ENCODE assay signal across 25 mouse cellular contexts in the genomic region with DNA sequence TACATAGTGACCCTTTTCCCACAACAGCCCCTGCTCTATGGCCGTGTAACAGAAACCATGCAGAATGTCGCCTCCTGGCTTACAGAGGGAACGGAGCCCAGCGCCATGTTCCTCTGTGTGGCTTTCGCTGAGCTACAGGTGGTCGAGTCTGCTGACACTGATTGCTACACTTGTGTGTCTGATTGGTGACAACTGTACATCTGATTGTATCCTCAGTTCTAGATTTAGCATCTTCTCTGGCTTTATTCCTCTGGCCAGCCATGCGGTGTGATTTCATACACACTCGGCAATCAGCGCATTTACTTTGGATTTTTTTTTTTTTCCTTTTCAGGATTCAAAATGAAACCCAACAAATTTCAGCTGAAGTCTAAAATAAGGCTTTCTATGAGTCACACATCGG.
DNase-seq lines count a peak whose midpoint lies in the region; ATAC-seq and TF ChIP-seq lines count a peak whose summit lies in the region.
"Had no signal": no experiment of that assay in that cellular context is flagged by ENCODE, and none has a peak within 500 bp of the region (broad histone marks: within the 10 kb centered on the region; RNA-seq: fewer than 3 reads in every experiment).

No protein-coding gene starts in this region.

- intact Hi-C loops in left cerebral cortex, postnatal 36 days (cut with DNase I), result loop anchor here (2.0 kb wide), 1 partner anchor 35 kb away; no protein-coding TSS in a partner anchor

- no peaks in the 10 kb centered on the region for H3K9me3 ChIP-seq in heart, embryonic 10.5 days
- H3K9me3 ChIP-seq in CH12.LX (replicated peaks; ENCODE audit: low read length), result no peaks in the 10 kb centered on the region
- no peaks in the 10 kb centered on the region for H3K9me3 ChIP-seq in forebrain, embryonic 13.5 days (replicated peaks)
- H3K9me3 ChIP-seq: forebrain, embryonic 10.5 days; heart, embryonic 12.5 days; hindbrain, embryonic 10.5 days; kidney, embryonic 15.5 days; limb, embryonic 10.5 days; liver, embryonic 15.5 days; neural tube, embryonic 15.5 days had no signal

- no peak; the same call in 1 of the 2 replicates for TF ChIP-seq EP300 in CH12.LX (IDR thresholded peaks at IDR 0.05; ENCODE audit: low read length)

- ATAC-seq in monocyte, adult 5-6 weeks (replicated peaks; ENCODE audit: insufficient number of reproducible peaks, low FRiP score, low TSS enrichment, poor library complexity, severe bottlenecking), result no peak
- ATAC-seq in forebrain, embryonic 13.5 days, result no peak
- ATAC-seq: CD4-positive, CD25-positive, alpha-beta regulatory T cell, adult 4 months; intestine, postnatal 0 days; midbrain, embryonic 16.5 days had no signal

- peak in 1 of 2 experiments; percentile 13; a peak in 1 of 4 replicates for TF ChIP-seq CTCF in CH12.LX (conservative IDR thresholded peaks at IDR 0.05 in 1 of 2, IDR thresholded peaks at IDR 0.05 in 1 of 2; ENCODE audit: low read depth in 2 of 2, low read length in 2 of 2)

- no peak overlapping the region for H3K9ac ChIP-seq in CH12.LX (ENCODE audit: insufficient read depth, low read depth)
- no peak overlapping the region for H3K9ac ChIP-seq in forebrain, embryonic 13.5 days
- H3K9ac ChIP-seq: heart, embryonic 12.5 days; kidney, embryonic 15.5 days; liver, embryonic 15.5 days; neural tube, embryonic 15.5 days had no signal

- H3K4me1 ChIP-seq in heart, embryonic 10.5 days, result no peaks in the 10 kb centered on the region
- H3K4me1 ChIP-seq in CH12.LX (ENCODE audit: control insufficient read depth in 1 of 2, insufficient read depth in 2 of 2), result peaks cover 0 to 10% of the 10 kb centered on the region in 2 experiments; a peak in 2 of 4 replicates
- H3K4me1 ChIP-seq in forebrain, embryonic 13.5 days, result peaks cover 9% of the 10 kb centered on the region; the same call in 1 of the 2 replicates
- H3K4me1 ChIP-seq: heart, embryonic 12.5 days; kidney, embryonic 15.5 days; limb, embryonic 10.5 days; liver, embryonic 15.5 days; neural tube, embryonic 15.5 days had no signal

- no peaks in the 10 kb centered on the region for H3K36me3 ChIP-seq in heart, embryonic 10.5 days
- no peaks in the 10 kb centered on the region for H3K36me3 ChIP-seq in CH12.LX (replicated peaks in 1 of 2; ENCODE audit: control insufficient read depth in 1 of 2, insufficient read depth in 1 of 2, low read length in 1 of 2)
- H3K36me3 ChIP-seq in forebrain, embryonic 13.5 days (ENCODE audit: poor library complexity, severe bottlenecking), result no peaks in the 10 kb centered on the region
- H3K36me3 ChIP-seq: forebrain, embryonic 10.5 days; heart, embryonic 12.5 days; hindbrain, embryonic 10.5 days; kidney, embryonic 15.5 days; limb, embryonic 10.5 days; liver, embryonic 15.5 days; neural tube, embryonic 15.5 days had no signal

- TF ChIP-seq POLR2A in CH12.LX (IDR thresholded peaks at IDR 0.05; ENCODE audit: low read depth, low read length), result no peak

- no peak overlapping the region for H3K27ac ChIP-seq in heart, embryonic 10.5 days
- no peak overlapping the region for H3K27ac ChIP-seq in CH12.LX (ENCODE audit: insufficient read depth, low read depth)
- H3K27ac ChIP-seq in forebrain, embryonic 13.5 days, result no peak overlapping the region
- H3K27ac ChIP-seq: forebrain, embryonic 10.5 days; hindbrain, embryonic 10.5 days; kidney, embryonic 15.5 days; limb, embryonic 10.5 days; liver, embryonic 15.5 days; macrophage; neural tube, embryonic 15.5 days had no signal

- in situ Hi-C loops in CH12.LX (cut with MboI; ENCODE audit: low pct_ligation_motif_present, low pct_unique_long_range_greater_than_20kb, low sequenced_read_pairs), result no loop called here

- no peak overlapping the region for H3K4me2 ChIP-seq in CH12.LX (ENCODE audit: insufficient read depth, low read depth, poor library complexity, severe bottlenecking)
- H3K4me2 ChIP-seq in forebrain, embryonic 13.5 days, result no peak overlapping the region
- H3K4me2 ChIP-seq: heart, embryonic 12.5 days; kidney, embryonic 15.5 days; liver, embryonic 15.5 days; neural tube, embryonic 15.5 days had no signal

- TF ChIP-seq RAD21 in CH12.LX (IDR thresholded peaks at IDR 0.05; ENCODE audit: low read depth, low read length), result no peak

- 87% methylated on average over 10 of the region's 10 CpGs for WGBS in heart, embryonic 10.5 days
- 93% methylated on average over 10 of the region's 10 CpGs for WGBS in forebrain, embryonic 13.5 days

- no peak overlapping the region for H3K4me3 ChIP-seq in heart, embryonic 10.5 days
- no peak overlapping the region for H3K4me3 ChIP-seq in CH12.LX (replicated peaks in 1 of 3; ENCODE audit: low read depth in 2 of 3, low read length in 2 of 3, poor library complexity in 1 of 3)
- no peak overlapping the region for H3K4me3 ChIP-seq in forebrain, embryonic 13.5 days
- H3K4me3 ChIP-seq: forebrain, embryonic 10.5 days; heart, embryonic 12.5 days; hindbrain, embryonic 10.5 days; kidney, embryonic 15.5 days; limb, embryonic 10.5 days; liver, embryonic 15.5 days; neural tube, embryonic 15.5 days had no signal

- H3K79me2 ChIP-seq in CH12.LX (replicated peaks; ENCODE audit: control insufficient read depth, extremely low read depth, insufficient read depth, poor library complexity, severe bottlenecking), result no peaks in the 10 kb centered on the region; the same call in 1 of the 2 replicates

- no peaks in the 10 kb centered on the region for H3K27me3 ChIP-seq in heart, embryonic 10.5 days (ENCODE audit: insufficient read depth, poor library complexity, severe bottlenecking)
- no peaks in the 10 kb centered on the region for H3K27me3 ChIP-seq in CH12.LX (replicated peaks)
- no peaks in the 10 kb centered on the region for H3K27me3 ChIP-seq in forebrain, embryonic 13.5 days
- H3K27me3 ChIP-seq: heart, embryonic 12.5 days; kidney, embryonic 15.5 days; liver, embryonic 15.5 days; neural tube, embryonic 15.5 days had no signal

- dilution Hi-C loops in CH12.LX (cut with MboI; ENCODE audit: extremely low pct_ligation_motif_present, extremely low pct_unique_long_range_greater_than_20kb, low sequenced_read_pairs), result no loop called here

- peak; percentile 72 for DNase-seq in heart, adult 11 months
- no peak for DNase-seq in heart, embryonic 10.5 days (ENCODE audit: low spot score)
- no peak for DNase-seq in CH12.LX (ENCODE audit: extremely low read depth)
- DNase-seq in left cerebral cortex, postnatal 36 days (ENCODE audit: low spot score in 2 of 2), result peak; percentile 23 to 32
- peak; percentile 16 to 24 for DNase-seq in right cerebral cortex, postnatal 36 days (ENCODE audit: low spot score in 2 of 2)
- DNase-seq: adrenal gland, postnatal 36 days; cerebellum, adult 11-12 months; cerebellum, postnatal 10 days; gastrocnemius, postnatal 10 days; heart, postnatal 10 days; kidney, postnatal 4 days; liver had no signal

TF ChIP-seq in CH12.LX, 34 proteins besides CTCF, POLR2A, EP300 and RAD21:
- TF ChIP-seq ZNF384 (IDR thresholded peaks at IDR 0.05; ENCODE audit: low read depth, low read length) (peak; percentile 51; the same call in 1 of the 2 replicates), BHLHE40 (IDR thresholded peaks at IDR 0.05; ENCODE audit: low read depth, low read length) (no peak), IRF4 (IDR thresholded peaks at IDR 0.05; ENCODE audit: low read depth, low read length) (0 out of 2 replicates have a peak, but pooled peaks have one; percentile 8), UBTF (IDR thresholded peaks at IDR 0.05; ENCODE audit: low read depth, low read length) (no peak)
TF ChIP-seq in CH12.LX: peak in this region for 2.

Comparison
In these comparisons a context has a peak if more than half of its experiments do, and no peak if none do; other contexts are left out.
1. DNase-seq: peak in heart, adult 11 months (single experiment), left cerebral cortex, postnatal 36 days (2 of 2) and right cerebral cortex, postnatal 36 days (2 of 2); none in heart, embryonic 10.5 days (single experiment) and CH12.LX (single experiment).